Mouse (Mus musculus): ENCODE measurements at regions not wholly inside any gene's neighbourhood (a gene's known extent, or its start where the extent isn't known, plus 50 kb on each side); places are given as distances from the start of the nearest gene placed in this dataset.

- DNase-seq (ENCODE audit: low spot score in 2 of 2) = no peak
Observed at GRCm38 (mm10) chr8:115478406-115479060, 229.1 kb downstream of the Maf start.

GRCm38 (mm10) chr8:115476071-115476470, 231.5 kb downstream of the Maf start:
- DNase-seq (ENCODE audit: low spot score in 2 of 2) = no peak

GRCm38 (mm10) chr8:115475156-115475555, 232.4 kb downstream of the Maf start:
- DNase-seq (ENCODE audit: low spot score in 2 of 2) = no peak

GRCm38 (mm10) chr8:115473974-115474373, 233.6 kb downstream of the Maf start:
- DNase-seq (ENCODE audit: low spot score in 2 of 2) = no peak

GRCm38 (mm10) chr8:115466553-115466952, 241.0 kb downstream of the Maf start:
- DNase-seq (ENCODE audit: low spot score in 2 of 2) = no peak

GRCm38 (mm10) chr8:115466122-115466521, 241.5 kb downstream of the Maf start:
- no peak for DNase-seq (ENCODE audit: low spot score in 2 of 2)

- no peak for DNase-seq (ENCODE audit: low spot score in 2 of 2)
Observed at GRCm38 (mm10) chr8:115462657-115463056, 244.9 kb downstream of the Maf start.

- no peak for DNase-seq (ENCODE audit: low spot score in 2 of 2)
Observed at GRCm38 (mm10) chr8:115458119-115458518, 249.5 kb downstream of the Maf start.

- DNase-seq (ENCODE audit: low spot score in 2 of 2) = no peak
Observed at GRCm38 (mm10) chr8:115450789-115451188, 256.8 kb downstream of the Maf start.

GRCm38 (mm10) chr8:115448367-115448766, 259.2 kb downstream of the Maf start:
- no peak for DNase-seq (ENCODE audit: low spot score in 2 of 2)

- no peak for DNase-seq (ENCODE audit: low spot score in 2 of 2)
Observed at GRCm38 (mm10) chr8:115444519-115444918, 263.1 kb downstream of the Maf start.

- DNase-seq (ENCODE audit: low spot score in 2 of 2) = no peak
Observed at GRCm38 (mm10) chr8:115441943-115442550, 265.5 kb downstream of the Maf start.

GRCm38 (mm10) chr8:115441323-115441722, 266.3 kb downstream of the Maf start:
- no peak for DNase-seq (ENCODE audit: low spot score in 2 of 2)

- DNase-seq (ENCODE audit: low spot score in 2 of 2) = no peak
Observed at GRCm38 (mm10) chr8:115440151-115440550, 267.4 kb downstream of the Maf start.

GRCm38 (mm10) chr8:115439512-115439911, 268.1 kb downstream of the Maf start:
- DNase-seq (ENCODE audit: low spot score in 2 of 2) = no peak

- no peak for DNase-seq (ENCODE audit: low spot score in 2 of 2)
Observed at GRCm38 (mm10) chr8:115437956-115438355, 269.6 kb downstream of the Maf start.

GRCm38 (mm10) chr8:115436356-115436721, 271.3 kb downstream of the Maf start:
- no peak for DNase-seq (ENCODE audit: low spot score in 2 of 2)

- no peak for DNase-seq (ENCODE audit: low spot score in 2 of 2)
Observed at GRCm38 (mm10) chr8:115435720-115436355, 271.8 kb downstream of the Maf start.

GRCm38 (mm10) chr8:115432396-115433040, 275.1 kb downstream of the Maf start:
- DNase-seq (ENCODE audit: low spot score in 2 of 2) = no peak

GRCm38 (mm10) chr8:115430793-115431192, 276.8 kb downstream of the Maf start:
- DNase-seq (ENCODE audit: low spot score in 2 of 2) = no peak

- no peak for DNase-seq (ENCODE audit: low spot score in 2 of 2)
Observed at GRCm38 (mm10) chr8:115429291-115429883, 278.2 kb downstream of the Maf start.

Data from spleen, postnatal 14 days (tissue).